9 mouse cellular contexts compared by ENCODE assay signal in the genomic region with DNA sequence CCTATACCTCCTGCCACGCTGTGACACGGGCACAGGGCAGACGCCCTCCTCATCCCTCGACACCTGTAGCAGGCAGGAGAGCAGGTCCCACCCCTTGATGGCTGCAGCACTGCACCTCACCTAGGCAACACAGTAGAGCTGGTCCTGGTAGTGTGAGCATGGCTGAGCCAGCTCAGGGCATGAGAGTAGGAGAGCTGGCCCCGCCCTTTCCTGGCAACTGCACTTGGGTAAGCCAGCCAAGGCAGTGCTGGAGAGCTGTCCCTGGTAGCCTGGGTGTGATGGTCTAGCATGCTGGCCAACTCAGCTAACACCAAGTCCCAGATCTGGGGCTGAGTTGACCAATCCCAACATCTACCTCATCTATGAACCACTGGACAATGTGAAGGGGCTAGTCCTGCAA. TPM values are rescaled to one million over a fixed set of nuclear protein-coding genes. Genes with fewer than 3 reads are reported as not detected.
DNase-seq lines count a peak whose midpoint lies in the region; ATAC-seq lines count a peak whose summit lies in the region.
"Had no signal": no experiment of that assay in that cellular context is flagged by ENCODE, and none has a peak within 500 bp of the region (broad histone marks: within the 10 kb centered on the region; RNA-seq: fewer than 3 reads in every experiment).

No protein-coding gene starts in this region.

- H3K4me2 ChIP-seq in kidney, embryonic 16.5 days (replicated peaks; ENCODE audit: low read depth, low read length) = no peak overlapping the region
- H3K4me2 ChIP-seq in heart, embryonic 14.5 days (ENCODE audit: low read length) = no peak overlapping the region
- H3K4me2 ChIP-seq: liver, embryonic 15.5 days had no signal

- ATAC-seq in kidney, embryonic 16.5 days (ENCODE audit: low FRiP score, low TSS enrichment) = no peak
- peak; percentile 61; the same call in 1 of the 2 replicates for ATAC-seq in heart, embryonic 14.5 days (ENCODE audit: insufficient number of reproducible peaks, insufficient read depth, low FRiP score, low read depth)

- no peak overlapping the region for H3K4me3 ChIP-seq in kidney, embryonic 16.5 days (ENCODE audit: low read length)
- no peak overlapping the region for H3K4me3 ChIP-seq in heart, embryonic 14.5 days (ENCODE audit: control insufficient read depth in 1 of 2, insufficient read depth in 1 of 2, low read depth in 1 of 2, low read length in 2 of 2)
- H3K4me3 ChIP-seq: liver, embryonic 15.5 days had no signal

- no peak overlapping the region for H3K9ac ChIP-seq in kidney, embryonic 16.5 days (replicated peaks; ENCODE audit: low read length)
- H3K9ac ChIP-seq in heart, embryonic 14.5 days (ENCODE audit: low read length) = no peak overlapping the region
- H3K9ac ChIP-seq: liver, embryonic 15.5 days had no signal

- H3K27me3 ChIP-seq in kidney, embryonic 16.5 days (ENCODE audit: insufficient read depth, low read length) = no peaks in the 10 kb centered on the region
- no peaks in the 10 kb centered on the region for H3K27me3 ChIP-seq in heart, embryonic 14.5 days (ENCODE audit: control insufficient read depth, insufficient read depth, low read length)
- H3K27me3 ChIP-seq: liver, embryonic 15.5 days had no signal

- 0 out of 2 replicates have a peak, but pooled peaks cover 5% of the 10 kb centered on the region for H3K9me3 ChIP-seq in kidney, embryonic 16.5 days (ENCODE audit: low read length)
- no peaks in the 10 kb centered on the region for H3K9me3 ChIP-seq in heart, embryonic 14.5 days (ENCODE audit: control insufficient read depth, low read length)
- H3K9me3 ChIP-seq: liver, embryonic 15.5 days had no signal

- no peak overlapping the region for H3K27ac ChIP-seq in kidney, embryonic 16.5 days (ENCODE audit: low read length)
- H3K27ac ChIP-seq in heart, embryonic 14.5 days (replicated peaks in 1 of 2; ENCODE audit: control insufficient read depth in 1 of 2, insufficient read depth in 1 of 2, low read depth in 2 of 2, low read length in 2 of 2) = no peak overlapping the region
- H3K27ac ChIP-seq: liver, embryonic 15.5 days had no signal

- no peaks in the 10 kb centered on the region for H3K4me1 ChIP-seq in kidney, embryonic 16.5 days (ENCODE audit: insufficient read depth, low read length)
- no peaks in the 10 kb centered on the region for H3K4me1 ChIP-seq in heart, embryonic 14.5 days (ENCODE audit: control insufficient read depth in 2 of 2, insufficient read depth in 2 of 2, low read length in 2 of 2)

- no peaks in the 10 kb centered on the region for H3K36me3 ChIP-seq in kidney, embryonic 16.5 days (ENCODE audit: insufficient read depth, low read length)
- no peaks in the 10 kb centered on the region for H3K36me3 ChIP-seq in heart, embryonic 14.5 days (ENCODE audit: control insufficient read depth, insufficient read depth, low read length)
- H3K36me3 ChIP-seq: liver, embryonic 15.5 days had no signal

- peak; percentile 26 for DNase-seq in kidney, adult 18-20 months
- DNase-seq in adrenal gland, postnatal 25 days = peak; percentile 20
- peak; percentile 14 for DNase-seq in lung, postnatal 10 days
- DNase-seq in retina, postnatal 1 day = no peak
- DNase-seq in ovary, postnatal 36 days (ENCODE audit: low spot score) = no peak
- no peak for DNase-seq in frontal cortex, postnatal 14 days (ENCODE audit: low spot score in 2 of 2)

- WGBS in kidney, embryonic 16.5 days = 95% methylated on average over 5 of the region's 5 CpGs
- WGBS in heart, embryonic 14.5 days = 92% methylated on average over 5 of the region's 5 CpGs

RNA-seq across cellular contexts. Expression of a gene that starts 19.9 kb away (rescaled TPM):
- polyA plus RNA-seq in kidney, embryonic 16.5 days (2015; fragmentation: Nextera tagmentation; extraction: Ambion mirVana) = 12.2 and 13.6 TPM in 2 replicates
- total RNA-seq in adrenal gland, postnatal 25 days (2021) = 27.7 and 29.8 TPM in 2 replicates
- 8.5 and 9.6 TPM in 2 replicates for polyA plus RNA-seq in heart, embryonic 14.5 days (2014; fragmentation: Nextera tagmentation; extraction: Ambion mirVana)

Comparison
In these comparisons a context has a peak if more than half of its experiments do, and no peak if none do; other contexts are left out.
1. DNase-seq: peak in kidney, adult 18-20 months (single experiment), adrenal gland, postnatal 25 days (single experiment) and lung, postnatal 10 days (single experiment); none in retina, postnatal 1 day (single experiment), ovary, postnatal 36 days (single experiment) and frontal cortex, postnatal 14 days (0 of 2).